Mouse (Mus musculus): ENCODE measurements around the gene Pde5a.

Gene Pde5a

DNA sequence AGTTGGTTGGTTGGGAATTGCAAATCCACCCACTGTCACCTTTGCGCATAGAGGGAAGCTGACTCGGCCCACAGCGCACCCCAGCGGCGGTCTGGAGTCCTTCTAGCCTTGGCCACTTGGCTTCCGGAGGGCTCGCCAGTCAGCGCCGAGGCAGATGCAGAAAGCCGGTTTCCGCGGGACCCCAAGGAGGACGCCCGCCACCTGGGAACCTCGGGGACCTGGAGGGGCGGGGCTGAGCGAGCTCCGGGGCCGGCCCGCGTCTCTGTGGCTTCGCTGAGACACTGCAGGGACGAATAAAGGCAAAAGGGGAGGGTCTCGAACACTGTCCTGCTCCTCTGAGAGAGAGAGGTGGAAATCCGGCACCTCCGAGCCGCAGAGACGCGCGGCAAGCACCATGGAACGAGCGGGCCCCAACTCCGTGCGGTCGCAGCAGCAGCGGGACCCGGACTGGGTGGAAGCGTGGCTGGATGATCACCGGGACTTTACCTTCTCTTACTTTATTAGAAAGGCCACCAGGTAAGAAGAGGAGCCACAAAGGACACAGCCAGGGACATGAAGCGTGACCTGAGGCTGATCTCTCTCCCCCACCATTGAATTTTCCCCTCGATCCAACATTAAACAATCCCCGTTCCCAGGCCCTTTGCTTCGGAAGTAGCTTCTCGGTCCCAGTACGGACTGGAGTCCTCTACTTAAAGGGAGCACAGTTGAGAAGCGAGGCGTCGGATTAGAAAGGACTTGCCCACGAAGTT, at the start of gene Pde5a:
Gene Pde5a, plus strand, starts transcription at position 96 of the 749 bp plus-strand sequence.
- DNase-seq (ENCODE audit: low read depth, low spot score) = peak; percentile 82

DNA sequence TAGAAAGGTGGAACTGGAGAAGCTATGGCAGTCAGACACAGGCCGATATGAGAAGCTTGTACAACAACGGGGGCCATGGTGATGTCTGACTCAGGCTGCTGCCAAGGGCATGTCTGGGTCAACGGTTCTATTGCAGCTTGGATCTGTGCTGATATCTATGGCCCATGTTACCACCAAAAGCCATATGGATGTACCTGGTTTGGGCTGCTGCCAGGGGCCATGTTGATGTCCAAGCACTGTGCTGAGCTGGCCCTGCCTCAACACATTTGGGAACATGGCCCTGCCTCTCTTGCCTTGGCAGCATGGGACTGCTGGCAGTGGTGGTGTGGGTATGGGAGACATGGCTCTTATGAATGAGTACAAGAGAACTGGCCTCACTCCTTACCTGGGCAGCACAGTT, 47.9 kb upstream of the Pde5a start:
- DNase-seq (ENCODE audit: low read depth, low spot score) = no peak

- DNase-seq (ENCODE audit: low read depth, low spot score) = no peak
Measured at GRCm38 (mm10) chr3:122682352-122682751, 46.4 kb upstream of the Pde5a start.

- DNase-seq (ENCODE audit: low read depth, low spot score) = no peak
Measured at GRCm38 (mm10) chr3:122684832-122685231, 43.9 kb upstream of the Pde5a start.

DNA sequence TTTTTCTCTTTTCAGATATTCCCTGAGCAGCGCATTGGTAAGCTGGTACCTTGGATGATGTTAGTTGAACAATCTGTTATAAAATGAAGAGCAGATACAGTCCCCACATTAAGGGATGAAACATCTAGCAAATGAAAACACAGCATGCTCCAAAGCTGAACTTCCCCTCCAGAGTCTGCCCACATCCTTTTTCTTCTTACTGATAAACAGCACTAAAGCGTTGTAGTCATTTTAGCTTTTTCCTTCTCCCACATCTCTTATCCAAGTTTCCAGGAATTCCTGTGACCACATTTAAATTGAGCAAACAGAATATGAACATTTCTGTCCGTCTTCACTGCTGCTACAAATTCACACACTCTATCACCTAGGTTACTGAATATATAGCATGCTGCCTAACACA, 35.7 kb upstream of the Pde5a start:
- no peak for DNase-seq (ENCODE audit: low read depth, low spot score)

- no peak for DNase-seq (ENCODE audit: low read depth, low spot score)
Measured at GRCm38 (mm10) chr3:122695870-122696269, 32.9 kb upstream of the Pde5a start.

DNA sequence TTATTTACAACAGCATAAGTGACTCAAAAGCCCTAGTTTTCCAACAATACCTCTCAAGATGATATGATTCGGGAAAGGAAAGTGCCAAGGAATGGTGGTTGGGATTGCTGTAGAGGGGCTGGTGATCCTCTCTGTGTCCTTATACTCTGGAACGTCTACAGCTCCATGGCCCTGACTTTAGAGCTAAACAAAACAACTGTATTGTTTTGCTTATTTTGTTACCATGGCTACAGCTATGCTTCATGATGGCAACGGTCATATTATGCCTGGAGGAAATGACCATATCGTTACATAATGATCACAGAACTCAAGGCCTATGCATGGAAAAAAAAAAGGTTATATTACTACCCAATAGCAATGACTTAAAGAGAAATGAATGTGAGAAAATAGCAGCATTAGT, 32.1 kb upstream of the Pde5a start:
- no peak for DNase-seq (ENCODE audit: low read depth, low spot score)

DNA sequence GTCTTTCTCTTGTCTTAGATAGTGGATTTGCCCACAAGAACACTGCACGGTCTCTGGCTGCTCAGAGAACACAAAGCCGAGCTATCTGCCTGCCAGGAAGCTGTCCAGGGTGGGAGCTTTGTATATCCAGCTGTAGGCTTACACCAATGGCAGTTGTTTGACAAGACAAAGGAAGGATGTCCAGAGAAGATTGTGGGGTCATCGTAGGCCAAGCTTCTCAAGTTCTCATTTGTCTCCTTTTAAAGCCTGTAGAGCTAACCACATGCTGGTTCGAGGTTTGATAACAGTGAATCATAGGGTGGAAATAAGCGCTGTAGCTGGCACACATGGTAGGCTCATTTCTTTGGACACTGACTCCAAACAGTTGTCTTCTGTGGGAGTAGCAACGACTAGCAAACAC, 24.5 kb upstream of the Pde5a start:
- DNase-seq (ENCODE audit: low read depth, low spot score) = no peak

DNA sequence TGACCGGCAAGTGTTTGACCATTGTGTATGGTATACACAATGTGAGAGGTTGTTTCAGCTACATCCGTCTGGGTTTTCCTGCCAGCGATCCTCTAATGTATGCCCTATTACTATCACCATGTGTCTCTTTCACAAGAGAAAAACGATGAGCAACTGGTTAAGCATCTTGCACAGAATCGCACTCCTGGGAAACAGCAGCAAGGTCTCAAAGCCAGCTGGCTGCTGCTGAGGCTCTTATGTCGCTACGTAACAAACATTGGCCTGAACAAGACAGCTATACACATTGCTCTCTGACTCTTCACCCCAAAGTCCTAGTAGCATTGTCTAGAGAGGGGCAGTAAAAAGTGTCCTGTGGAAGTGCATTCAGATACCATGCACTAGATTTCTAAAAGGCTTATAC, 23.5 kb upstream of the Pde5a start:
- no peak for DNase-seq (ENCODE audit: low read depth, low spot score)

DNA sequence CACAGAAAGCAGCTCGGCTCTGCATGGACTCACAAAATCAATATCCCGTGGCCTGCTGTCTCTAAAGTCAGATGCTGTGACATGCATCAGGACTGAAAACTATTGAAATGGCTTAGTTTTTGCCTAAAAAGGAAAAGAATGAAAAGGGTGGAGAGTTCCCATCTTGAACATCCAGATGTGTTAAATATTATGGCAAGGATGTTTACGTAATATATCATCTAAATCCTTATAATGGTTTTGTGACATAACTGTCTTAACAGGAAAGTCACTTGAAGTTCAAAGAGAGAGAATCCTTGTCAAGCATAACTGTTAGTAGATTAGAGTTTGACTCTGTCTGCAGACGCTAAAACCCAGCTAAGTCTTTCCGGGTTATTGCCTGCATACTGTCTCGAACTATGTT, 20.3 kb upstream of the Pde5a start:
- no peak for DNase-seq (ENCODE audit: low read depth, low spot score)

DNA sequence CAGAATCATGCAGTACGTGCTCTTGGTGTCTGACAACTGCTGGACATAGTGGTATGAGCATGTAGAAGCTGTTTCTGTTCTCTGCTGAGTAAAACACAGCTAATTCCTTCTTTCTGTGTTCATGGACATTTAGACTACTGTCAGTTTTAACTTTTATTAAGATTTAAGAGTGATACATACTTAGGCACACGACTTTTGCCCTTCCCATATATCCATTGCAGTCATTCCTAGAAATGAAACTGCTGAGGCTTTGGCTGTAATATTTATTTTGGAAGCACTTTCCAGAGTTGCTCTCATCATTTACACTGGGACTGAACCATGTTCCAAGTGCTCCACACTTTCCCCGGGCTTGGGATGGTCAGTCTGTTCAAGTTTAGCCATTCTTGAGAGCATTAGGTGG, 18.6 kb upstream of the Pde5a start:
- no peak for DNase-seq (ENCODE audit: low read depth, low spot score)

- DNase-seq (ENCODE audit: low read depth, low spot score) = no peak
Measured at GRCm38 (mm10) chr3:122718631-122719030, 10.1 kb upstream of the Pde5a start.

DNA sequence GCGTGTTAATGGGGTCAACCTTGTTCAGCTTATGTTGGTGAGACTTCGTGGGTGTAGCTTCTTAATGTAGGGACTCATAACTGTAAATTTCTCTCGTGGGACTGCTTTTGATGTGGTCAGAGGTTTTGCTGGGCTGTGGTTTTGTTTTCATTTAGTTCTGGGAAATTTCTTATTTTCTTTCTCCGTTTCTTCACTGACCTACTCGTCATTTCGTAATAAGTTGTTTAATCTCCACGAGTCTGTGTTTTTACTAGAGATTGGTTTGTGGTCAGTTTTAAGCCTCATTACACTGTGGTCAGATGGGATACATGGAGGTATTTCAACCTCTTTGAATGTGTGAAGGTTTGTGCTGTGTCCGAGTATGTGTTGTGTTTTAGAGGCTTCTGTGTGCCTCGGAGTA, 7.2 kb upstream of the Pde5a start:
- no peak for DNase-seq (ENCODE audit: low read depth, low spot score)

- DNase-seq (ENCODE audit: low read depth, low spot score) = peak; percentile 55
Measured at GRCm38 (mm10) chr3:122729601-122729959, 833 bp downstream of the Pde5a start.

- peak; percentile 59 for DNase-seq (ENCODE audit: low read depth, low spot score)
Measured at GRCm38 (mm10) chr3:122729960-122730740, 1.4 kb downstream of the Pde5a start.

DNA sequence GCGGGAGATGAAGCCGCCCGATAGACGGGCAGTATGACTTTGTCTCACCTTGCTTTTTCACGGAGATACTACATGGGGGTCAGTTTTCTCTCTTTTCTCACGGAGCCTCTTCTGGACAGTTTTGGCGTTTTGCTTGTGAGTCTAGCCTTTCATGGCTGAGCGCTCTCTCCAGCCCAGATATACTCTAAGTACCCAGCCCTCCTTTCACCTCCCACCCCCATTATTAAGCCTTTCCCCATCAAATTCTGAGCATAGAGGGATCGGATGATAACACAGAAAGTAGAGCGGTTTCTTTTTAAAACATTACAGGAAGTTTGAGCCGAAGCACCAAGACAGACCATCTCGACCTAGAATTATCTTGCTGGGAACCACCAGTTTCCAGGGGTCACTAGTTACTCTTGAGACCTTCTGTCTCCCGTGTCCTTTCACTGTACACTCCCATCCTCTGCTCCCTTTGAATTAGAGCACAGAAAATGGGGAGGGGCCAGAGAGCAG, 2.0 kb downstream of the Pde5a start:
- DNase-seq (ENCODE audit: low read depth, low spot score) = peak; percentile 17

GRCm38 (mm10) chr3:122733806-122734205, 5.1 kb downstream of the Pde5a start:
- DNase-seq (ENCODE audit: low read depth, low spot score) = peak; percentile 13

DNA sequence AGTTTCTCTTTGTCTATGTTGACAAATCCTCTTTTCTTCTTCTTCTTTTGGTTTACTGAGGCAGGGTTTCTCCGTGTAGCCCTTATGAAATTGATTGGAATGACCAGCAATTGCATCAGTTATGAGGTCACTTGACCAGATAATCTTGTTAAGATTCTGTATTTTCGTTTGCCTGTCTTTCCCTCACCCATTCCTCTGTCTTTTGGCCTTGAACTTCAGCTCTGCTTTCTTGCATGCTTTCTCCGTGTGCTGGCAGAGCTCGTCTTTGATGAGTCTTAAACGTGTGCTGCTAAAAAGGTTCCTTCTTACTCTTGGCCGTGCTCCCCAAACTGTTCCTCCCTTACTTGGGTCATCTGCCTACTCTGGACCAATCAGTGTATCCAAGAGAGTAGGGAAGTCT, 5.6 kb downstream of the Pde5a start:
- DNase-seq (ENCODE audit: low read depth, low spot score) = no peak

DNA sequence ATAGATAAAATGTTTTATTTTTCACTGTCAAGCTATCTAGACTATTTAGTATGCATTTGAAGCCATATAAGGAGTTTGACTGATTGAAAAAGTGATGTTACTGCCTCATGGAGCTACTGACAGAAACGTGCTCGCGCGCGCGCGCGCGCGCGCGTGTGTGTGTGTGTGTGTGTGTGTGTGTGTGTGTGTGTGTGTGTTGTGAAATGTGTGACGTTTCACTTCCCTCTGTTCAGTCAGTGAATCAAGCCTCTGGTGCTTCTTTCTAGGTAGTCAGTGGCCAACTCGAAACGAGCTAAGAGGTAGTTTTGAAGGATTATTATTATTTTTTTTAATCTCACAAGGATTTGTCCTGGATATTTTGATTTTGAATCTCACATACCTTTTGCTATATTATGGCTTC, 10.7 kb downstream of the Pde5a start:
- no peak for DNase-seq (ENCODE audit: low read depth, low spot score)

DNA sequence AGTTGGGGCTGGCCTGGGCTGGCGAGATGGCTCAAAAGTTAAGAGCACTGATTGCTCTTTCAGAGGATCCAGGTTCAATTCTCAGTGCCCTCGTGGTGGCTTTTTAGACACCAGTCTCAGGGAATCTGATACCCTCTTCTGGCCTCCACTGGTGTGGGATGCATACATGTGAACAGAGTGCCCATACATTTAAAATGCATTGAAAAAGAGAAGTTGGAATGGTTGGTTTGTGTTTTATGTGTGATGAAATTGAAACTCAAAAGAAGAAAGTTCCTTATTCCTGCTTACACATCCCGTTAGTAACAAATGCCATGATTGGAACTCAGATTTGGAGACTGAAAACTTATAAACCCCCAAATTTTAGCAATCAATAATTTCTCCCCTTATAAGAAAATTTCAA, 15.5 kb downstream of the Pde5a start:
- DNase-seq (ENCODE audit: low read depth, low spot score) = no peak

DNA sequence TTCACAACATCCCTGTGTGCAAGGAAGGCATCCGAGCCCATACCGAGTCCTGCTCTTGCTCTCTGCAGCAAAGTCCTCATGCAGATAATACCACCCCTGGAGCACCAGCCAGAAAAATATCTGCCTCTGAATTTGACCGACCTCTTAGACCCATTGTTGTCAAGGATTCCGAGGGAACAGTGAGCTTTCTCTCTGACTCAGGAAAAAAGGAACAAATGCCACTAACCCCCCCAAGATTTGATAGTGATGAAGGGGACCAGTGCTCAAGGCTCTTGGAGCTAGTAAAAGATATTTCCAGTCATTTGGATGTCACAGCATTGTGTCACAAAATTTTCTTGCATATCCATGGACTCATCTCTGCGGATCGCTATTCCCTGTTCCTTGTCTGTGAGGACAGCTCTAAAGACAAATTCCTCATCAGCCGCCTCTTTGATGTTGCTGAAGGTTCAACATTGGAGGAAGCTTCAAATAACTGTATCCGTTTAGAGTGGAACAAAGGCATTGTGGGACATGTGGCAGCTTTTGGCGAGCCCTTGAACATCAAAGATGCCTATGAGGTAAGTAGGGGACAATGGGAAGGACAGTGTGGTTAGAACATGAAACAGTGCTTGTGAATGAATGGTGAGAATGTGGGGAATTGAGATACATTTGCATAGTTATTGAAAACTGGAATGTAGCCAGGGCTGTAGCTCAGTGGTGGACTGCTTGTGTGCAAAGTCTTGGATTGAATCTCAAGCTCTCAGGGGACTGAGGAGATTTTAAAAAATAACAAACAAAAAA, 19.4 kb downstream of the Pde5a start:
- DNase-seq (ENCODE audit: low read depth, low spot score) = no peak

GRCm38 (mm10) chr3:122763240-122763761, 34.6 kb downstream of the Pde5a start:
- DNase-seq (ENCODE audit: low read depth, low spot score) = no peak
